Mouse (Mus musculus) heart, embryonic 13.5 days (tissue): ENCODE measurements around the gene Dhdds. TPM values are rescaled to one million over a fixed set of nuclear protein-coding genes. Genes with fewer than 3 reads are reported as not detected.
"Not testable (repeated sequence)": the region's sequence is repeated elsewhere in the genome, so short reads cannot be mapped to it uniquely, and the experiment has no call there.

Experiments used
- ATAC-seq: fragments of 200-750 bp; cut with Nextera tagmentation; 2 replicates; pipeline ENCODE4 v1.8.0; 2017; ENCODE audit warnings: moderate TSS enrichment; ENCODE audit not compliant: insufficient number of reproducible peaks, low FRiP score, low TSS enrichment; ENCODE audit errors: extremely low read depth
- H3K27ac ChIP-seq: fragments of 300-500 bp; sonication (generic); replicated peaks from 2 replicates; pipeline ENCODE4 v1.5.1; 2015; ENCODE audit warnings: moderate library complexity, mild to moderate bottlenecking, inconsistent platforms
- H3K27me3 ChIP-seq: fragments of 300-500 bp; sonication (generic); replicated peaks from 2 replicates; pipeline ENCODE4 v1.6.1; 2015; ENCODE audit warnings: mild to moderate bottlenecking, inconsistent platforms
- H3K36me3 ChIP-seq: fragments of 300-500 bp; sonication (generic); 2 replicates; pipeline ENCODE4 v1.6.1; 2015; ENCODE audit warnings: mild to moderate bottlenecking, inconsistent platforms
- H3K4me1 ChIP-seq: fragments of 300-500 bp; sonication (generic); 2 replicates; pipeline ENCODE4 v1.6.1; 2015; ENCODE audit warnings: inconsistent platforms
- H3K4me2 ChIP-seq: fragments of 300-500 bp; sonication (generic); 2 replicates; pipeline ENCODE4 v1.6.1; 2015; ENCODE audit warnings: inconsistent platforms, mild to moderate bottlenecking, moderate library complexity
- H3K4me3 ChIP-seq: fragments of 300-500 bp; sonication (generic); 2 replicates; pipeline ENCODE4 v1.5.1; 2015; ENCODE audit warnings: moderate library complexity, mild to moderate bottlenecking, inconsistent platforms
- H3K9ac ChIP-seq: fragments of 300-500 bp; sonication (generic); 2 replicates; pipeline ENCODE4 v1.6.1; 2015; ENCODE audit warnings: inconsistent platforms, mild to moderate bottlenecking, moderate library complexity
- H3K9me3 ChIP-seq: fragments of 300-500 bp; sonication (generic); 2 replicates; pipeline ENCODE4 v1.6.1; 2016; ENCODE audit warnings: inconsistent platforms
- WGBS: fragments of 180-500 bp; shearing (Covaris S2); methylation state at CpG from one replicate; pipeline ENCODE4 v1.1.7; 2015; ENCODE audit warnings: mixed read lengths; 5-methylcytosine and 5-hydroxymethylcytosine counted together
- polyA plus RNA-seq: library from polyadenylated mRNA; unstranded; fragments of >200 nt; fragmentation: Nextera tagmentation; extraction: Ambion mirVana; gene quantifications from 2 replicates; pipeline ENCODE4 v1.2.1, GENCODE M21; 2015

Dhdds gene
- polyA plus RNA-seq, 1 experiment from 2014 or later, result 31.0 TPM

DNA sequence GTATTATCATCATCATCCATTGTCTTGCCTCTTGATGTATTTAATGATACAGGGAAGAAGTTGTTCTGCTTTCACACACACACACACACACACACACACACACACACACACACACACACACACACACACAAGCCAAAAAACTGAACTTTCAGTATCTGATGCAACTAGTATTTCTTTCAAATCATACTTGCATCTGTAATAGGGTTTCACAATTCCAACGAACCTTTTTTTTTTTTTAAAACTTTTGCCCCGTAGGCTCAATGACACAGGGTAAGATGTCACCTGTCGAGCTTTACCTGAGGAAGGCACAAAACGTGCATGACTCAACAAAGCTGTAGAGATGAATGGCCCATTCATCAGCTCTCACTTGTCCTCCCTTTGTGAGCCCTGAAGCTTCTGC is 1.5 kb upstream of the Dhdds start:
- Histone ChIP-seq H3K36me3 (peaks cover 8% of the 10 kb centered on the region), H3K4me2 (no peak overlapping the region), H3K27me3 (no peaks in the 10 kb centered on the region), H3K9ac (no peak overlapping the region), H3K9me3 (no peaks in the 10 kb centered on the region), H3K4me1 (peaks cover 30% of the 10 kb centered on the region), H3K4me3 (no peak overlapping the region), H3K27ac (no peak overlapping the region)
- ATAC-seq, result no peak
- WGBS, result 61% methylated on average over 4 of the region's 4 CpGs

DNA sequence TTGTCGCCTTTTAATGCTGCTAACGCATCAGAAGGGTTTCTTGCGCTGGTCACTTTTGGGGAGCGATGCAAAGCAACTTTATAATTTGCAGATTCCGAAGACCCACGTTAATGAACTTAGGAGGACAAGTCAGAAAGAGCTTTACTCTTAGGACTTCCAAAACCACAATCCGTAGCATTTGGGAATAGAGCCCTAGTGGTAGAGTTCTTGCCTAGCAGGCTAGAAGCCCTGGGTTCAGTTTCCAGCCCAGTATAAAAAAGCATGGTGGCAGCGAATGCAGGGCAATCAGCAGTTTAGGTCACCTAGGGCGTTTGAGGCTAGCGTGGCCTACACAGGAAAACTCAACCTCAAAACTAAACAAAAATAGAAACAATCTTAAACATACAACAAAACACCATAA is 992 bp upstream of the Dhdds start:
- Histone ChIP-seq H3K36me3 (peaks cover 9% of the 10 kb centered on the region), H3K4me3 (no peak overlapping the region), H3K9ac (no peak overlapping the region), H3K4me2 (peak overlapping the region; percentile 93; the same call in 1 of the 2 replicates), H3K9me3 (no peaks in the 10 kb centered on the region), H3K27ac (no peak overlapping the region), H3K4me1 (peaks cover 30% of the 10 kb centered on the region), H3K27me3 (no peaks in the 10 kb centered on the region)
- 47% methylated on average over 10 of the region's 10 CpGs for WGBS
- no peak for ATAC-seq

DNA sequence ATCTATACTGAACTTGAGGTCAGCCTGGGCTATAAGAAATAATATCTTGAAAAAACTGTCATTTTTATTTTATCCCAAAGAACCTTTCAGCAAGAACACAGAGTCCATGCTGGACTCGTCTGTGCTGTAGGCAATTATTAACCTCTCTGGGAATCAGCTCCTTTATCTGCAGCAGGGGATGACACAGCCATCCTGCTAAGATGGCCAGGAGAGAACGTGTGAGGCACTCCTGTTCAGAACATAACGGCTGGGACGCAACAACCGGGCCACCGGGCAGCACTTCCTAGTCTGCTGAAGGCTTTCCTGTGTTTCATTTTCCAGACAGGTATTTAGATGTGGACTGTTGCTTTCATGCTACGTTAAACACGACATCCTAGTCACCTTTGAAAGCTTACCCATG is 6.0 kb downstream of the Dhdds start:
- Histone ChIP-seq H3K4me1 (peaks cover 3% of the 10 kb centered on the region), H3K9ac (no peak overlapping the region), H3K9me3 (no peaks in the 10 kb centered on the region), H3K4me3 (no peak overlapping the region), H3K4me2 (no peak overlapping the region), H3K36me3 (peaks cover 78% of the 10 kb centered on the region), H3K27me3 (no peaks in the 10 kb centered on the region), H3K27ac (no peak overlapping the region)
- 88% methylated on average over 8 of the region's 8 CpGs for WGBS
- no peak for ATAC-seq

DNA sequence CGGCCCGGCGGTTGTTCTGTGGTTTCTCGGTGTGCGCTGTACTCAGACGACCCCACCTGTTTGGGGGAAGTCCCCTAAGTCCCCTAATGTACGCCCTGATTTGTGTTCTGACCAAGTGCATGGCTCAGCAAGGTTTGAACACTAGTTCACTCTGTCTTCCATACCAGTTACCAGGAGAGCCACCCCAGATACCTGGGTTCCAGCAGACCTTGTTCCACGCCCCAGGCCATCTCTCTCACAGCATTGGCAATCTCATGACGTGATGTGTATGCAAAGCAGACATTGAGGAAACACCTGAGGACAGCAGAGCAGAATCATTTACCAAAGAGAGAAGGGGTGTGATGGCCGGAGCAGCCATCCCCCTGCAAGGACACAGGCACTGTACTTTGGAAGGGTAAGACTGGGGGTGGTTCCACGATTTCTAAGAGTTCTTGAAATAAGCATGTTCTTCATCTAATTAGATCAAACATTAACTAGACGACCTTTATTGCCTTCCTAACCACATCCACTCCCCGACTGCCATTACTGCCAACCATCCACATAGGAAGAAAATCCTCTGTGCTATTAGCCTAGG is 9.5 kb downstream of the Dhdds start:
- WGBS, result 87% methylated on average over 13 of the region's 13 CpGs
- no peak overlapping the region for H3K27ac ChIP-seq
- no peak for ATAC-seq
- H3K9me3 ChIP-seq, result no peaks in the 10 kb centered on the region
- no peak overlapping the region for H3K9ac ChIP-seq
- peaks cover 96% of the 10 kb centered on the region for H3K36me3 ChIP-seq
- no peak overlapping the region for H3K4me3 ChIP-seq
- H3K27me3 ChIP-seq, result no peaks in the 10 kb centered on the region
- H3K4me2 ChIP-seq, result no peak overlapping the region
- H3K4me1 ChIP-seq, result no peaks in the 10 kb centered on the region

DNA sequence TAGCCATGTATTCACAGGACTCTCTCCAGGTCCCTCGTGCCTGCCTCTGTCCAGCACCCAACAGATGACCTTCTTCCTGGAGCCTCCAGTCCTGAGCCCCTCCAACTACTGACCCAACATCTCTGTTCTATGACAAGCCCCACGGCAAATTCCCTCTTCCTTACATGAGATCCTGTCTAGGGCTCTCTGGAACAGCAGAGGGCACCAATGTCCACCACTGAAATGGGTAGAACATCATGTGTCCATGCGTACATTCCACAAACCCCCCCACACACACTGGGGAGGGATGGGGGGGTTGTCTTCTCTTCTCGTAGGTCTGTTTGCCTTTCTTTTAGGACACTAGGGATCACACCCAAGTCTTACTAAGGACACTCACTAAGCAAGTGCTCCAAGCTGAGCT is 10.7 kb downstream of the Dhdds start:
- Histone ChIP-seq H3K4me1 (no peaks in the 10 kb centered on the region), H3K9me3 (no peaks in the 10 kb centered on the region), H3K27ac (no peak overlapping the region), H3K4me3 (no peak overlapping the region), H3K9ac (no peak overlapping the region), H3K27me3 (no peaks in the 10 kb centered on the region), H3K36me3 (peaks cover 94% of the 10 kb centered on the region), H3K4me2 (no peak overlapping the region)
- no peak for ATAC-seq
- 57% methylated on average over 4 of the region's 4 CpGs for WGBS

DNA sequence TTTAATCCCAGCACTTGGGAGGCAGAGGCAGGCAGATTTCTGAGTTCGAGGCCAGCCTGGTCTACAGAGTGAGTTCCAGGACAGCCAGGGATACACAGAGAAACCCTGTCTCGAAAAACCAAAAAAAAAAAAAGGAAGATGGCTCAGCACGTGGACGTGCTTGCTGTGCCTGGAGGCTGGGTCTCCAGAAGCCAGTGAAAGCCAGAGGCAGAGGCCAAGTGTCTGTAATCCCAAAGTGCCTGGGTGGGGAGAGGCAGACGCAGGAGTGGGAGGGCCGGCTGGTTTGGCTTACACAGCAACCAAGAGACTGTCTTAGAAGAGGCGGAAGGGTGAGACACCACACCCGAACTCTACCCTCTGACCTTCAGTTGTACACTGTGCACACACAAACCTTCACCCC is 12.4 kb downstream of the Dhdds start:
- peaks cover 82% of the 10 kb centered on the region for H3K36me3 ChIP-seq
- 81% methylated on average over 8 of the region's 8 CpGs for WGBS
- not testable (repeated sequence) for H3K27me3 ChIP-seq, H3K27ac ChIP-seq, H3K9ac ChIP-seq, H3K4me2 ChIP-seq, H3K4me1 ChIP-seq, ATAC-seq, H3K4me3 ChIP-seq, H3K9me3 ChIP-seq

DNA sequence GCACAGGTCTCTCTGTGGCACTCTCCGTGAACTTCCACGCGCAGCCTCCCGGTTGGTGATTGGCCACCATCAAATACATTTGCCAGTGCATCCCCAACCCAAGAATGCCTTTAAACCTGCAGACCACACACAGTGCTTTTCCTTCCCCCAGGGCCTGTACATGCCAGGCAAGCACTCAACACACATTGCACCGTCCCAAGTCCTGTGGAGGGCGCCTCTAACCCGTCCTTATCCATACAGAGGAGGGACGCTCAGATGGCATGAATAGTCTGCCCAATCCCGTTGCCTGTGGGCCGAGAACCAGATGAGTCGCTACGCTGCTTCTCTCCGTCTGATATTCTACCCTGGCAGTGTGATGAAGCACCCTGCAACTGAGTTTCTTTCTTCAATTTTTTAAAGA is 17.8 kb downstream of the Dhdds start:
- ATAC-seq, result no peak
- WGBS, result 86% methylated on average over 13 of the region's 13 CpGs
- Histone ChIP-seq H3K9ac (no peak overlapping the region), H3K4me3 (no peak overlapping the region), H3K27me3 (no peaks in the 10 kb centered on the region), H3K9me3 (no peaks in the 10 kb centered on the region), H3K27ac (no peak overlapping the region), H3K36me3 (peaks cover 70% of the 10 kb centered on the region), H3K4me2 (no peak overlapping the region), H3K4me1 (peaks cover 21% of the 10 kb centered on the region)

DNA sequence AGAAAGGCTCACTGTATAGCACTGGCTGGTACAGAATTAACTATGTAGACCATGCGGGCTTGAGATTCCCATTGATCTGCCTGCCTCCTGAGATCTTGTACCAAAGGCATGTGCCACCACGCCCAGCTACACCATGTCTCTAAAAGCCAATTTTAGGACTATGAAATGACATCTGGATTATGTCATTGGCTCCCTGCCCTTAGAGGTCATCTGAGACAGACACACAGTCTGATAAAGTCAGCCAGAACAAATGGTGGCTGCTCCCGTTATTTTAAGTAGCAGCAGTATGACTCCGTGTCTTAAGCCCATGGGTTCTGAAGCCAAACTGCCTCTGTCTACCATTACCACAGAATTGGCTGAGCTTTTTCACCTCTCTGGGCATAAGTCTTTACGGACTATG is 20.2 kb downstream of the Dhdds start:
- no peak overlapping the region for H3K4me3 ChIP-seq

DNA sequence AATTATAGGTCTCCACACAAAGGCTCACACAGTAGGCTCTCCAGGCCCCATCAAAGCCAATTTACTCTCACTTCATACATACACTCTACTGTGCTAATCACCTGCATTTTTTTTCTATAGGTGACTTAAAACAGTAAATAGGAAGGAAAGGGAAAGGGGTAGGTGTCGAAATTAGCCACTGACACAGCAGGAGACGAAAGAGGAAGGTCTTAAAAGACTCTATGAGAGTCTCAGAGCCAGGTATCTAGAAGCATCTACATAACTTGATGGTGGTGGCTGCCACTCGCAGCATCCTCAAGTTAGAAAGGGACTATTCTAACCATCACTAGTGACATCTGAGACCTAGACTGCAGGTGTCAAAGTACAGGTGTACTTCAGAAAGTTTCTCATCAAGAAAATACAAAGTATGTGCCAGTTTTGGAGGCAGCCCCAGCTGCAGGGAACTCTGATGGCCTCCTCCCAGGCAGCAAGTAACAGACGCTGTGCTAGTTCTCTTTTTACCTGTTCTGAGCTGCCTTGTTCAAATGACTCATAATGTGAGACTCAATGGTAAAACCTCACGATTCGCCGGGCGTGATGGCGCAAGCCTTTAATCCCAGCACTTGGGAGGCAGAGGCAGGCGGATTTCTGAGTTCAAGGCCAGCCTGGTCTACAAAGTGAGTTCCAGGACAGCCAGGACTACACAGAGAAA is 22.6 kb downstream of the Dhdds start:
- Histone ChIP-seq H3K27me3 (no peaks in the 10 kb centered on the region), H3K4me2 (no peak overlapping the region), H3K4me3 (no peak overlapping the region), H3K27ac (no peak overlapping the region), H3K9me3 (no peaks in the 10 kb centered on the region), H3K9ac (no peak overlapping the region), H3K4me1 (peaks cover 21% of the 10 kb centered on the region), H3K36me3 (peaks cover 72% of the 10 kb centered on the region)
- no peak for ATAC-seq
- WGBS, result 89% methylated on average over 10 of the region's 10 CpGs

More for the DNA sequence above, 20.2 kb downstream of the Dhdds start:
- Histone ChIP-seq H3K27ac (peak overlapping the region; percentile 90), H3K4me2 (peak overlapping the region; percentile 42), H3K9me3 (no peaks in the 10 kb centered on the region), H3K4me1 (peaks cover 21% of the 10 kb centered on the region), H3K9ac (peak overlapping the region; percentile 37), H3K36me3 (peaks cover 70% of the 10 kb centered on the region), H3K27me3 (no peaks in the 10 kb centered on the region)
- 34% methylated on average over 5 of the region's 5 CpGs for WGBS
- ATAC-seq, result no peak

DNA sequence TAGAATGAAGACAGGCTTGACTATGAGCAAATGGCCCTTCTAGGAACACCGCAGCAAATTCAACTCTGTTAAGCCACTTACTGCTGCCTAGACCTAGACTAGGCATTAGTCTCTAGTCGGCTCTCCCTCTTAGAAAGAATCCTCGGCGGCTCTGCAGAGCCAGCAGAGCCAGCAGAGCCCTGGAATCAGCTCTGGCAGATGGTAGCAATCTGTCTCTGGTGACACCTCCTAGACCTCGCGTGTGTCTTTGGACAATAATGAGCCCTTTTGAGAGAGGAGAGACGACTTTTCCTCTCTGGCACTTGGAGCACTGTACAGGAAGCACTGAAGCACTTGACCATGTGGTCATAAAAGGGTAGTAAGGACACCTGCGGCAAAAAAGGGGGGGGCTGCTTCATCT is 29.0 kb downstream of the Dhdds start:
- 74% methylated on average over 8 of the region's 8 CpGs for WGBS
- ATAC-seq, result no peak
- Histone ChIP-seq H3K27me3 (no peaks in the 10 kb centered on the region), H3K36me3 (peaks cover 53% of the 10 kb centered on the region), H3K9ac (no peak overlapping the region), H3K4me2 (no peak overlapping the region), H3K27ac (no peak overlapping the region), H3K4me1 (peaks cover 13% of the 10 kb centered on the region), H3K9me3 (no peaks in the 10 kb centered on the region), H3K4me3 (no peak overlapping the region)

DNA sequence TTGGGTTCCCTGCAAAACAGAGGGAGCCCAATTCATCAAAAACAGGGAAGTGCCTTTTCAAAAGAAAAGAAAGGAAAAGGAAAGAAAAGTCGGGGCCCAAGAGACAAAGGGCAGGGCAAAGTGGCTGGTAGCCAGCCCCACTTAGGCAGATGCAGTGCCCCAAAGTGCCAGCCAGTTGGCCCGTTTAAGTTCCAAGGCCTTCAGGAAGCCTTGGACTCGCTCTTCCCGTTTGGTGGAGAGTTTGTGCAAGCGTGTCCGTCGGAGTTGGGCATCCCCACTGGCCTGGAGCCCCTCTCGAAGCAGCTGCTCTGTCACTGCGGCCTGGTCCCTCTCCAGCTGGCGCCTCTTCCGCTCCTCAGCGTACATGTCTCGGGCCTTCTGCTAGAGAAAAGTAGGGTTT is 29.8 kb downstream of the Dhdds start:
- ATAC-seq, result no peak
- peaks cover 21% of the 10 kb centered on the region for H3K4me1 ChIP-seq
- 84% methylated on average over 13 of the region's 13 CpGs for WGBS
- H3K9me3 ChIP-seq, result no peaks in the 10 kb centered on the region
- no peak overlapping the region for H3K9ac ChIP-seq
- H3K27me3 ChIP-seq, result no peaks in the 10 kb centered on the region
- peaks cover 54% of the 10 kb centered on the region for H3K36me3 ChIP-seq
- H3K4me2 ChIP-seq, result no peak overlapping the region
- H3K4me3 ChIP-seq, result no peak overlapping the region
- no peak overlapping the region for H3K27ac ChIP-seq

DNA sequence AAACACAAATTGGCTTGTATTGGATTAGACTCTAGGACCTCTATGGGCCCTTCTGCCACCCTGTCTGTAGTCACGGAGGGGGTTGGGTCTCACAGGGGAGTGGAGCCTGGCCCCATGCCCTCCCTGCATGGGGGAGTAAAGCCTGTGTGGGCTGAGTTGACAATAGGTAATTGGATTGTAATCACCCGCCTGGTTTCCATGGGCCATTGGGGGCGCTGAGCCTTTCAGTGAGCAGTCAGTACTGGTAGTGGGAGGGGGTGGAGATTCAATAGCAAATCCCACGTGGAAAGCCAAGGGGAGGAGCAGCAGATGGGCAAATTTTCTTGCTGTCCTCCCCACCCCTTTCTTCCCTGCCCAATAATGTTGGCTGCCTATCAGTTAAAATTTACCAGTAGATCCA is 30.5 kb downstream of the Dhdds start:
- WGBS, result 51% methylated on average over 4 of the region's 4 CpGs
- H3K27me3 ChIP-seq, result no peaks in the 10 kb centered on the region
- H3K36me3 ChIP-seq, result peaks cover 59% of the 10 kb centered on the region
- no peaks in the 10 kb centered on the region for H3K9me3 ChIP-seq
- no peak overlapping the region for H3K27ac ChIP-seq
- H3K9ac ChIP-seq, result no peak overlapping the region
- H3K4me2 ChIP-seq, result no peak overlapping the region
- peaks cover 26% of the 10 kb centered on the region for H3K4me1 ChIP-seq
- no peak overlapping the region for H3K4me3 ChIP-seq
- no peak for ATAC-seq
